Mouse (Mus musculus) liver, adult (tissue): ENCODE data around the gene Alox8.

ENCODE experiments used
- GATA4 ChIP-seq: IDR thresholded peaks from 2 replicates; pipeline ENCODE4 v1.6.1; 2014; ENCODE audit warnings: mild to moderate bottlenecking, low read length; ENCODE audit not compliant: insufficient replicate concordance

Alox8 gene

DNA sequence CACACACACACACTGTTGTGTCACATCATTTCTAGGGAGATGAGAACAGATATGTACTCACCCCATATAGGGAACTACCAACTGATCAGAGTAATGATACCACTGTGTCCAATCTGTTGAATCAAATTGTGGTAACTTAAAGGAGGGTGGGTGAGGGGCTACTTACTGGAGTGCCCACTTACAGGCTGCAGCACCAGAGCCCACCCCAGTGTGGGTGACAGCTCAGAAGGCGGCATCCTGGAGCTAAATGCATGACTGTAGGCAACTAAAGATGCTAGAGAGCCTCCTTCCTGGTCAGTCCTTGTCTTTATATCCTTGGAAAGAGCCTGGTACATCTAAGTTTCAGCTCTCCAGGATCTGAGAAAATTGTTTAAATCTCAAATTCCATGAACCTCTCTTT is 1.6 kb upstream of the Alox8 start:
- no peak for TF ChIP-seq GATA4

DNA sequence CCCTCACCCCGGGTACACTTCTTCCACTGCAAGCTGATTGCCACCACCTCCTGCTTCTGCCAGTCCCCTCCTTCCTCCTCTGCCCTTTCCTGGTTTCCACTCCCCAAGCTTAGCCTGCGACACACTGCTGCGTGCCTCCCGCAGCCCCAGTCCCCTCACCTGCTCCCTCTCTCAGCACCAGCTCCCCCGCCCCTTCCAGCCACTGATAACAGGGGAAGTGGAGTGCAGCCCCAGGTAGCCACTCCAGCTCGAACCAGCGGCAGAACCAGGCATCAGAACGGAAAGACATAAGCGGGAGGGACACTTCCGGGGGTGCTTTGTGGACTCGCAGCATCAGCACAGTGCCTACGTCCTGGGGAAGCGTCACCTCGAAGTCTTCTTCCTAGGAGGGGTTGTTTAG is 449 bp downstream of the Alox8 start:
- TF ChIP-seq GATA4 = no peak

DNA sequence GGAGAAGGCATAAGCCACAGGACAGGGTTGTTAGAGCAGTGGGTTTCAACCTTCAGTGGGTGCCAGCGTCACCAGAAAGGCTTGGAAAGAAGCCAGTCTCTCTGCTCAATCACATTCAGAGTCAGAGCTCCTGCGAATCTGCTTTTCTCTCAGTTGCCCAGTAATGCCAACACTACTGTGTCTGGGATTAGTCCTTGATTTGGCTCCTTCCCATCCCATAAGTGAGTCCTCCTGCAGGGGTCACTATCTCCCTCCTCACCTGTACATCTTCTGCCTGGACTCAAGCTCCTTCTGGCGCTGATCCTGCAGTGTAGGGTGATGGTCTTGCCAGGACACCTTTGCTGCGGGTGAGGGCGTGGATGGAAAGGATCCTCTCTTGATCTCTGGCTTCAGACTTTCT is 877 bp downstream of the Alox8 start:
- TF ChIP-seq GATA4 = no peak

DNA sequence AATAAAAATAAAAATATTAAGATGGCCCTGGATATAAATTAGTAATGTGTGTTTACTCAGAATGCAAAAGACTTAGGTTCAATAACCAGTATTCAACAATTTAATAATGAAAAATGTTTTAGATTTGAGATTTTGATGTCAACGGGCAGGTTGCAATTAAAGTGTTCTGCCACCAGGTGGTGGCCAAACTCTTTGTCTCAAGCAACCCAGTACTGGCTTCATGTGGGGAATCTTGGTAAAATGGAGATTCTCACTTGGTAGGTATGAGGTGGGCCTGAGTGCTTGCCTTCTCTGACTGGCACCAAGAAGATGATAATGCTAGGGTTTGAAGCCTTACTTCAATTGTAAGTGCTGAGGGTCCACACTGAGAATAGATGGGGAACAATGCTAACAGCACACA is 4.8 kb downstream of the Alox8 start:
- no peak for TF ChIP-seq GATA4

DNA sequence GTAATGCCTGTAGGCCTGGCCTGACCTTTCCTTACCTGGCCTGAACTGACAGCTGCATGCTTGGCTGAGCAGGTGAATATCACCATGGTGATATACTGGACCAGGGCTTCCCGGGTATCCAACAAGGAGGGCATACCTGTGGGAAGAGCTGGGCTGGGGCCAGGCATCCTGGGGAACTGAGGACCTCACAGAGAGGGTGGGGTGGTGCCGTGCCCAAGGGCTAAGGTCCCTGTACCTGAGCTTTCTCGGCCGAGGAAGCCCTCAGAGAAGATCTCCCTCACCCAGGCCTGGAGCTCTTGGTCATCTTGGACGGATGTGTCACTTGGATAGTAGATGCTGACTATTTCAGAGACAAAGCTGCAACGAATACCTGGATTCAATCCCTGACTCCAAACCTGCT is 11.7 kb downstream of the Alox8 start:
- TF ChIP-seq GATA4 = no peak

DNA sequence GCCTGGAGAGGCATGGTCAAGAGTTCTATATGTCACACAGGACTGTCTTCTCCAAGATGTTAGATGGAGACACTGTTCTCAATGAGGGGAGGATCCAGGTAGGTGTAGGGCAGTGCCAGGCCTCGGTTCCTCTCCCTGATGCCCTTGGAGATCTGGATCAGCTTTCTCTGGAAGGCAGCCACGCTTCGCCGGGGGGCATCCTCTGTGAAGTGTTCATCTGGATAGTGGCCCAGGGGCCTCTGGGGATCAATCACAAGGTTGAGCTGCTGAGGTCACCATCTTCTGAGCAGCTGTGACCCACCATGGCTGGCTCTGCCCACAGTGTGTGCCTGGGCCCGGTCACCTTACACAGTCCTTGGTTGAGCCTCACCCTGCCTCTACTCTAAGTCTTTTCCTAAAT is 12.6 kb downstream of the Alox8 start:
- no peak for TF ChIP-seq GATA4

DNA sequence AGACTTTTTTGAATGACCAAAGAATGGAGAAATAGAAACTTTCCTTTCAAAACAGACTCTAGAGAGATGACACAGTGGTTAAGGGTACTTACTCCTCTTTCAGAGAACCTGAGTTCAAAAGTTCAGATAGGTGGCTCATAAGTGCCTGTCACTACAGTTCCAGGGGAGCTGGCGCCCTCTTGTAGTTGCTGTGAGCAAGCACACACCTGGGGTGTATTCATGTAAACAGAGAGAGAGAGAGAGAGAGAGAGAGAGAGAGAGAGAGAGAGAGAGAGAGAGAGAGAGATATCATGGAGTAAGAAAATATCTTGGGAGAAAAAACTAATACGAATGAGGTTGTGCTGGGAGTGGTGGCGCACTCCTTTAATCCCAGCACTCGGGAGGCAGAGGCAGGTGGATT is 17.5 kb downstream of the Alox8 start:
- no peak for TF ChIP-seq GATA4

DNA sequence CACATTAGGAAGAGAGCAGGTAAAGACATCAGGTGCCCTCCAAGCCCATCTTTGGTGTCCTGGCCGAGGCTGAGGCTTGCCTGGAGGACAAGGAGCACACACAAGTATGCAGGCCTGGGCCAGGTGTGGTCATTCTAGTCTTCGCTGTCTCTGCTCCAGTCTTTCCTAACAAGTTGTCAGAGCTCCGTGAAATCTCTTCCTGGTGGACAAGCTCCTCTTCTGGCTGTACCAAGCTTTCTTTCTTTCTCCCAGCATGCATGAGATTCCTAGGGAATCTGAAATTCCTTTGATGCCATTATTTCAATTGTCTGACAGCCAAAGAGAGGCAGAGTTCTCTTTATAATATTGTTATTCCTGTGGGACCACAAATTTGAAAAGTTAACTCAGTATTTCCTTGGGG is 18.1 kb downstream of the Alox8 start:
- no peak for TF ChIP-seq GATA4

DNA sequence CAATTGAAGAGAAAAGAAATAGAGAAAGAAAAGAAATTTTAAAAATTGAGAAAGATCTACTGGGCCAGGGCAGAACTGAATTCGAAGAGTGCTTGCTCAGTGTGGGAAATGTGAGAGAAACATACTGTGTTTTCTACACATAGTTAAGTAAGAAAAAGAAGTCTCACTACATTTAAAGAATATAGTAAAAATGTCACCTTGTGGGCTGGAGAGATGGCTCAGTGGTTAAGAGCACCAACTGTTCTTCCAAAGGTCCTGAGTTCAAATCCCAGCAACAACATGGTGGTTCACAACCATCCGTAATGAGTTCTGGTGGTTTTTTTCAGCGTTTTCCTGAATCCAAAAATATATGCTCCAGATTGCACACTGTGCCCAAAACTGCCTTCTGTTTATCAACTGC is 19.1 kb downstream of the Alox8 start:
- TF ChIP-seq GATA4 = no peak

DNA sequence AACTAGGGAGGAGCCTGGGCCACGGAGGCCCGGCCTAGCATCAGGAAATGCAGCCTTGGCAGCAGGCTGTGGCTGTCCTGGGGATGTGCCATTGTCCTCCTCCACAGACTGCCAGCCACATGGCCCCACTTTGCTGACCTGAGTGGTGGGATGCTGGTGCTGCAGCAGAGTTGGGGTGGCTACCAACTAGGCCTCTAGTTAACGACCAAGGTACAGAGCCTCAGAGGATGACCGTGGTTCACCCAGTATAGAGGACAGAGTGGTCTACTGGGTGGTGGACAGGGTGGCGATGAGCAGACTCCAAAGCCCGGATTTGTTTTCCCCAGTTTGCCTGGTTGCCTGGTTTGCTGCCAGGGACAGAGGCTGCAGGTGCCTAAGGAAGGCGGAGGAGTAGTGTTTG is 22.9 kb downstream of the Alox8 start:
- no peak for TF ChIP-seq GATA4

DNA sequence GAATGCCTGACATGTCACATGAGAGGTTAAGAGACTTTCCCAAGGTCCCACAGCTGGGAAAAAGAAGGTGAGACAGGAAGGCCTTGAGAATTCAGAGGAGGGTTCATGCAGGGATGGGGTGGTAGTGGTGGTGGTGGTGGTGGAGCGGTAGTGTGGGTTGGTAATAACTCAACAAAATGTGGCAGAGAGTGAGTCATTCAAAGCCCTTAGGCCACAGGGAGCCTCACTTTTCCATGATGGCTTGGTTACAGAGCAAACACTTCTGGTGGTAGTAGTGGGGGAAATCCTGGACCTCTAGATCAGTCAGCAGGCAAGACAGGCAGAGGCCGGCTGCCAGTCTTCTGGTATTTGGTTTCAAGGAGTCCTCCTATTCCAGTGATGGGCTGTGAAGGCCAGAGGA is 25.0 kb downstream of the Alox8 start:
- TF ChIP-seq GATA4 = no peak

DNA sequence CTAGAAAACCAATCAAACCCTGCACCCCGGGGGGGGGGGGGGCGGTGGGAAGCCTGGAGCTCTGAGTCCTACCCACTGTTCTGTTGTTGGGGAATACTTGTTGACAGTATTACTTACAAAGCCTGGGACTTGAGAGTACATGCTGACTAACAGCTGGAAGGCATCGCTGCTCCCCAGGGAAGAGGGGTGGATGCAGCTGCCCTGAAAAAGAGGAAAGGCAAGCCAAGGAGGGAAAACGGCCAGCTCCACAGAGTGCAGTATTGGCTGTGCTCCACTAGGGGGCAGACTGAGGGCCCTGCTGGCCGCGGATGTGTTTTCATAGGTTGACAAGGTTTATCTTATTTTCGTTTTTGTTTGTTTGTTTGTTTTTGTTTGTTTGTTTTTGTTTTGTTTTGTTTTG is 26.0 kb downstream of the Alox8 start:
- no peak for TF ChIP-seq GATA4

DNA sequence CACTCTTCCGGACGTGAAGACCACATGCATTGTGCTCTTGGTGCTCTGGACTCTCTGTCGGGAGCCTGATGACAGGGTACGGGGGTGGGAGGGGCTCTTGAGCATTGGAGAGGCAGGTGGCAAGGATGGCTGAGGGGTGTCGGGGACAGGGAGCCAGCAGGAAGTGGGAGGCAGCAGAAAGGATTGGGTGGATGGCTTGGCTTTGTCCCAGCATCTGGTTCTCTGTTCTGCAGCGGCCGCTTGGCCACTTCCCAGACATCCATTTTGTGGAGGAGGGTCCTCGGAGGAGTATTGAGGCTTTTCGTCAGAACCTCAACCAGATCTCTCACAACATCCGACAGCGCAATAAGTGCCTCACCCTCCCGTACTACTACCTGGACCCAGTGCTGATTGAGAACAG is 28.3 kb downstream of the Alox8 start:
- TF ChIP-seq GATA4 = no peak

DNA sequence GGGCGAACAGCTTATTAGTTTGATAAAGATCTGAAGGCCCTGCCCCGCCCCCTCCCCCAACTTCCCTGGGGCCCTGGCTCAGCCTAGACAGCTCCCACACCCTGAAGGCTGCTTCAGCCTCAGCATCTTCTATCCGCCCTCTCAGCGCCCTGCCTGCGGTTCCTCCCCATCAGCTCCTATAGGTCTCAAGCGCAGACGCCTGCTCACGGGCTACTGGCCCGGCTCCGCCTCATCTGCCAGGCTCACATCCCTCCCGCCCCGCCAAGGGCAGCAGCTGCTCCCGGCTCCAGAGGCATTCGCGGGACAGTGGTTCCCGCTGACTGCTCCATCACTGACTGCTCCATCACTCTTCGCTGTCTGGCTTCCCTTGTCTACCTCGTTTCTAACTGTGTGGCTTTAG is 40.8 kb downstream of the Alox8 start, which contains the start of gene Alox12b:
Alox12b (plus strand) TSS at position 190 of the 400 bp plus-strand sequence.
- TF ChIP-seq GATA4 = no peak

DNA sequence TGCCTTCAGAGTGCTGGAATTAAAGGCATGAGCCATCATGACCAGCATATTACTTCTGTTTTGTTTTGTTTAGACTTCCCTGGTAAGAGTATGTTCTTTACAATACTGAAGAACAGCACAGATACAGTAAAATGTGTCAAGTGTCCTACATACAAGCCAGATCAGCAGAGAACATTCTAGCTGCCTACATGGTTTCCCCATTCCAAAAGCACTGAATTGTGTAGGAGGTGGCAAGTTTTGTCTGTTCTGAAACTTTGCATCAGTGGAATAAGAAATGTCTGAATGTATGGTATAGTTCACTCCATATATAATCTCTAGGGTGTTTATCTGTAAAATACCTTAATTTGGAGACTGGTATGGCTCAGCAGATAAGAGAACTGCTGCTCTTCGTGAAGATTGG is 42.3 kb downstream of the Alox8 start:
- TF ChIP-seq GATA4 = no peak

DNA sequence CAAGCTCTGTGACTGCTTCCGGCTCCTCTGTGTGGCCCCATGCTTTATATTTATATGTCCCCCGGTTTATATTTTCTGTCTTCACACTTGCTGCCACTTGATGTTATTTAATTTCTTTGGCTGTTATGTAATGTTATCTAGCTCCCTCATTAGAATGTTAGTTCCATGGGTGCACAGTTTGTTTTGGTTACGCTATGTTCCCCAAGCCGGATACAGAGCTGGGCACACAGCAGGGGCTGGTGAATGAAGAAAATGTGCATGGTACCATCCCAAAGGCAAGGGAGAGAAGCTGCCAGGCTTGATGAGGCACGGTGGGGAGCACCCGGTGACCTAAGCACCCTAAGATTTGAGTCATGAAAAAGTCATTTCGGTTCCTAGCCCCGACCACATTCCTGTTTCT is 43.8 kb downstream of the Alox8 start:
- TF ChIP-seq GATA4 = no peak

DNA sequence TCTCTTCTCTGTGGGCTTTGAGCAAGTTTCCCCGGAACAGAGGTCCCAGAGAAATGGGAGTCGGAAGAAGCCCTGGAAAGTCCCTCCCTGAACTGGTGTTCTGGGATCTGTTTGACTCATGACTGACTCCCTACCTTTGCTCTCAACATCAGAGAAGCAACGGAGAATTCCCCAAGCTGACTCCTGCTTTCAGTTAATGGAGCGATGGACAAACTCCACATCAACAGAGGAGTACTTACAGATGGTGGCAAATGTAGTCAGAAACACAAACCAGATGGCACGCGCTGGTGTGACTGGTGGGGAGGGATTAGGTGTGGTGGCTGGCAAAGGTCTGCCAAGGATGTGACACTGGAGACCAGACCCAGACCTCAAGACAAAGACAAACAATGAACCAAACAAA is 46.6 kb downstream of the Alox8 start:
- no peak for TF ChIP-seq GATA4

DNA sequence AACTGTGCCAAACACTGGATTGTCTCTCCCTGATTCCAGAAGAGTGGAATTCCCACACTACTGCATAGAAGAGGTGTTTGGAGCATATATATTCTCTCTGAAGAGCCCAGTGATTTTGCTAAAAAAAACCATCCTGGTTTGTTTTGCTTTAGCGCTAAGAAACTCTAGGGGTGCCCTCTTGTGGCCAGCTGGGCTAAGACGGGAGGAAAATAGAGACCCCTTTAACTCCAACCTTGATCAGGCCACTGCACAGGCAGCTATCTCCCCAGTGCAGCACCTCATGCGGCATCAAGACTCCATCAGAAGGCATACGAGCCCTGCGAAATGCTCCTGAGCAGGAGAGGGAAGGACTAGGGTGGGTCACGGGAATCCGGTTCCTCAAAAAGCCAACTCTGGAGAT is 47.2 kb downstream of the Alox8 start:
- no peak for TF ChIP-seq GATA4
